Mouse (Mus musculus) liver, embryonic 11.5 days (tissue): ENCODE measurements around the gene Mest. TPM values are rescaled to one million over a fixed set of nuclear protein-coding genes. Genes with fewer than 3 reads are reported as not detected.
A peak's percentile ranks its signal among the peaks of the same experiment; 100 is the strongest.

Experiments used
- ATAC-seq: fragments of 200-750 bp; cut with Nextera tagmentation; replicated peaks from 2 replicates; pipeline ENCODE4 v1.8.0; 2017; ENCODE audit warnings: moderate number of reproducible peaks, mild to moderate bottlenecking, moderate TSS enrichment, moderate library complexity; ENCODE audit not compliant: low FRiP score
- DNase-seq: peaks from one replicate; pipeline ENCODE4 v3.0.0-alpha.2; 2017; ENCODE audit warnings: low spot score
- H3K27ac ChIP-seq: fragments of 300-500 bp; sonication (generic); 2 replicates; pipeline ENCODE4 v1.5.1; 2014; ENCODE audit warnings: mild to moderate bottlenecking, low read depth, low read length, control low read depth
- H3K27me3 ChIP-seq: fragments of 300-500 bp; sonication (generic); replicated peaks from 2 replicates; pipeline ENCODE4 v1.6.1; 2014; ENCODE audit warnings: low read length, mixed read lengths; ENCODE audit not compliant: control insufficient read depth, insufficient read depth
- H3K36me3 ChIP-seq: fragments of 300-500 bp; sonication (generic); 2 replicates; pipeline ENCODE4 v1.6.1; 2014; ENCODE audit warnings: mild to moderate bottlenecking, low read length, moderate library complexity, mixed read lengths; ENCODE audit not compliant: control insufficient read depth, insufficient read depth
- H3K4me1 ChIP-seq: fragments of 300-500 bp; sonication (generic); replicated peaks from 2 replicates; pipeline ENCODE4 v1.6.1; 2014; ENCODE audit warnings: low read length, mixed read lengths; ENCODE audit not compliant: control insufficient read depth, insufficient read depth
- H3K4me2 ChIP-seq: fragments of 300-500 bp; sonication (generic); 2 replicates; pipeline ENCODE4 v1.6.1; 2014; ENCODE audit warnings: mild to moderate bottlenecking, control low read depth, moderate library complexity
- H3K4me3 ChIP-seq: fragments of 300-500 bp; sonication (generic); 2 replicates; pipeline ENCODE4 v1.5.1; 2014; ENCODE audit warnings: low read depth, low read length, control low read depth
- H3K9ac ChIP-seq: fragments of 300-500 bp; sonication (generic); 2 replicates; pipeline ENCODE4 v1.6.1; 2014; ENCODE audit warnings: low read depth, low read length, control low read depth
- H3K9me3 ChIP-seq: fragments of 300-500 bp; sonication (generic); 2 replicates; pipeline ENCODE4 v1.6.1; 2016; ENCODE audit warnings: low read length, inconsistent platforms, mixed read lengths; ENCODE audit not compliant: control insufficient read depth
- WGBS: fragments of 180-500 bp; shearing (Covaris S2); extraction: QIAGEN DNeasy Blood & Tissue Kit; methylation state at CpG from one replicate; pipeline ENCODE4 v1.1.7; 2014; 5-methylcytosine and 5-hydroxymethylcytosine counted together
- polyA plus RNA-seq: library from polyadenylated mRNA; unstranded; fragments of >200 nt; fragmentation: Nextera tagmentation; extraction: Ambion mirVana; gene quantifications from 2 replicates; pipeline ENCODE4 v1.2.1, GENCODE M21; 2014

The Mest gene
- polyA plus RNA-seq: 800 and 828 TPM in 2 replicates

- 68% methylated on average over 7 of the region's 7 CpGs for WGBS
These were observed at the start of gene Mest for GRCm38 (mm10) chr6:30723331-30723730. TSS of gene Mest (plus strand) at chr6:30723547.

GRCm38 (mm10) chr6:30673764-30674561 is 49.4 kb upstream of the Mest start:
- peak; percentile 34 for ATAC-seq
- 20% methylated on average over 14 of the region's 14 CpGs for WGBS
- peak overlapping the region; percentile 30; the same call in 1 of the 2 replicates for H3K9ac ChIP-seq

More at GRCm38 (mm10) chr6:30723331-30723730, at the start of gene Mest:
- Histone ChIP-seq H3K36me3 (no peaks in the 10 kb centered on the region), H3K4me2 (no peak within 1 kb of the TSS), H3K4me1 (peaks cover 3% of the 10 kb centered on the region; the same call in 1 of the 2 replicates), H3K9ac (no peak within 1 kb of the TSS), H3K27ac (no peak within 1 kb of the TSS), H3K27me3 (no peaks in the 10 kb centered on the region), H3K4me3 (no peak within 1 kb of the TSS), H3K9me3 (no peaks in the 10 kb centered on the region)
- DNase-seq: no peak
- ATAC-seq: no peak

GRCm38 (mm10) chr6:30674714-30675280 is 48.5 kb upstream of the Mest start:
- ATAC-seq (no peak), DNase-seq (no peak)
- Histone ChIP-seq H3K9ac (no peak overlapping the region; the same call in 1 of the 2 replicates), H3K9me3 (no peaks in the 10 kb centered on the region), H3K27me3 (no peaks in the 10 kb centered on the region), H3K4me1 (peaks cover 31% of the 10 kb centered on the region), H3K36me3 (no peaks in the 10 kb centered on the region), H3K4me3 (no peak overlapping the region), H3K4me2 (peak overlapping the region; percentile 53), H3K27ac (peak overlapping the region; percentile 36)
- 62% methylated on average over 9 of the region's 9 CpGs for WGBS

More at GRCm38 (mm10) chr6:30673764-30674561, 49.4 kb upstream of the Mest start:
- peak overlapping the region; percentile 53 for H3K4me2 ChIP-seq
- no peaks in the 10 kb centered on the region for H3K27me3 ChIP-seq
- H3K4me1 ChIP-seq: peaks cover 25% of the 10 kb centered on the region
- no peaks in the 10 kb centered on the region for H3K36me3 ChIP-seq
- peak overlapping the region; percentile 36 for H3K27ac ChIP-seq
- DNase-seq: no peak
- H3K4me3 ChIP-seq: no peak overlapping the region
- no peaks in the 10 kb centered on the region for H3K9me3 ChIP-seq

GRCm38 (mm10) chr6:30675281-30675771 is 48.0 kb upstream of the Mest start:
- H3K9ac ChIP-seq: peak overlapping the region; percentile 35; the same call in 1 of the 2 replicates
- H3K4me2 ChIP-seq: peak overlapping the region; percentile 8; the same call in 1 of the 2 replicates
- ATAC-seq: no peak

GRCm38 (mm10) chr6:30676506-30676905 is 46.8 kb upstream of the Mest start:
- WGBS: 72% methylated on average over 6 of the region's 6 CpGs
- no peaks in the 10 kb centered on the region for H3K9me3 ChIP-seq
- H3K4me1 ChIP-seq: peaks cover 31% of the 10 kb centered on the region
- H3K27me3 ChIP-seq: no peaks in the 10 kb centered on the region
- H3K9ac ChIP-seq: no peak overlapping the region
- no peaks in the 10 kb centered on the region for H3K36me3 ChIP-seq
- DNase-seq (no peak), ATAC-seq (no peak)
- no peak overlapping the region for H3K27ac ChIP-seq
- H3K4me3 ChIP-seq: no peak overlapping the region
- H3K4me2 ChIP-seq: no peak overlapping the region

More at GRCm38 (mm10) chr6:30675281-30675771, 48.0 kb upstream of the Mest start:
- Histone ChIP-seq H3K27me3 (no peaks in the 10 kb centered on the region), H3K36me3 (no peaks in the 10 kb centered on the region), H3K4me1 (peaks cover 31% of the 10 kb centered on the region), H3K27ac (peak overlapping the region; percentile 36), H3K9me3 (no peaks in the 10 kb centered on the region), H3K4me3 (no peak overlapping the region)
- no peak for DNase-seq
- WGBS: 46% methylated on average over 11 of the region's 11 CpGs

- no peaks in the 10 kb centered on the region for H3K36me3 ChIP-seq
- H3K4me2 ChIP-seq: no peak overlapping the region
- 77% methylated on average over 9 of the region's 9 CpGs for whole genome bisulfite sequencing
- H3K4me3 ChIP-seq: no peak overlapping the region
- peaks cover 38% of the 10 kb centered on the region for H3K4me1 ChIP-seq
- no peak overlapping the region for H3K9ac ChIP-seq
- ATAC-seq (no peak), DNase-seq (no peak)
- no peaks in the 10 kb centered on the region for H3K9me3 ChIP-seq
- no peaks in the 10 kb centered on the region for H3K27me3 ChIP-seq
- H3K27ac ChIP-seq: no peak overlapping the region
These were observed 45.8 kb upstream of the Mest start for GRCm38 (mm10) chr6:30677591-30677990.

GRCm38 (mm10) chr6:30678482-30678881 is 44.9 kb upstream of the Mest start:
- no peaks in the 10 kb centered on the region for H3K27me3 ChIP-seq
- ATAC-seq: no peak
- DNase-seq: no peak
- H3K36me3 ChIP-seq: no peaks in the 10 kb centered on the region
- H3K4me2 ChIP-seq: no peak overlapping the region
- peaks cover 41% of the 10 kb centered on the region for H3K4me1 ChIP-seq
- H3K9ac ChIP-seq: no peak overlapping the region
- WGBS: 82% methylated on average over 6 of the region's 6 CpGs
- H3K4me3 ChIP-seq: no peak overlapping the region
- H3K9me3 ChIP-seq: no peaks in the 10 kb centered on the region
- H3K27ac ChIP-seq: peak overlapping the region; percentile 19; the same call in 1 of the 2 replicates

GRCm38 (mm10) chr6:30679567-30679966 is 43.8 kb upstream of the Mest start:
- Histone ChIP-seq H3K9me3 (no peaks in the 10 kb centered on the region), H3K27me3 (no peaks in the 10 kb centered on the region), H3K4me1 (peaks cover 32% of the 10 kb centered on the region), H3K4me2 (no peak overlapping the region), H3K4me3 (no peak overlapping the region), H3K36me3 (no peaks in the 10 kb centered on the region), H3K27ac (no peak overlapping the region), H3K9ac (no peak overlapping the region)
- WGBS: 68% methylated on average over 5 of the region's 5 CpGs
- ATAC-seq: no peak
- DNase-seq: no peak
